Mouse (Mus musculus) CH12.LX (cell line): ENCODE data around the gene Uri1.

ENCODE experiments used
- CHD1 ChIP-seq: IDR thresholded peaks from 2 replicates; pipeline ENCODE4 v1.6.1; 2012; ENCODE audit warnings: low read depth, low read length, improper control_type of control experiment, inconsistent platforms
- CTCF ChIP-seq, 2 experiments: IDR thresholded peaks in 1 of 2; conservative IDR thresholded peaks in 1 of 2; 2 replicates each; pipeline ENCODE4 v1.5.1; 2011 to 2012; ENCODE audit warnings: low read depth in 2 of 2, low read length in 2 of 2, improper control_type of control experiment in 1 of 2, inconsistent platforms in 1 of 2, mild to moderate bottlenecking in 1 of 2, moderate library complexity in 1 of 2
- EP300 ChIP-seq: IDR thresholded peaks from 2 replicates; pipeline ENCODE4 v1.6.1; 2011; ENCODE audit warnings: low read length, improper control_type of control experiment
- GABPA ChIP-seq: IDR thresholded peaks from 2 replicates; pipeline ENCODE4 v1.6.1; 2012; ENCODE audit warnings: low read depth, low read length, improper control_type of control experiment, inconsistent platforms; ENCODE audit not compliant: insufficient replicate concordance
- JUND ChIP-seq: conservative IDR thresholded peaks from 2 replicates; pipeline ENCODE4 v1.6.1; 2011; ENCODE audit warnings: low read depth, low read length, improper control_type of control experiment
- MAFK ChIP-seq: IDR thresholded peaks from 2 replicates; pipeline ENCODE4 v1.6.1; 2011; ENCODE audit warnings: low read length, improper control_type of control experiment; ENCODE audit not compliant: insufficient replicate concordance
- MAZ ChIP-seq: IDR thresholded peaks from 2 replicates; pipeline ENCODE4 v1.6.1; 2012; ENCODE audit warnings: low read depth, mild to moderate bottlenecking, inconsistent platforms, low read length, improper control_type of control experiment, moderate library complexity
- MXI1 ChIP-seq: IDR thresholded peaks from 2 replicates; pipeline ENCODE4 v1.6.1; 2011; ENCODE audit warnings: mild to moderate bottlenecking, low read depth, low read length, improper control_type of control experiment
- POLR2A ChIP-seq: IDR thresholded peaks from 2 replicates; pipeline ENCODE4 v1.6.1; 2011; ENCODE audit warnings: low read depth, mild to moderate bottlenecking, improper control_type of control experiment, low read length
- POLR2AphosphoS2 ChIP-seq: IDR thresholded peaks from 2 replicates; pipeline ENCODE4 v1.6.1; 2011; ENCODE audit warnings: low read depth, low read length, improper control_type of control experiment
- RAD21 ChIP-seq: IDR thresholded peaks from 2 replicates; pipeline ENCODE4 v1.6.1; 2011; ENCODE audit warnings: low read depth, mild to moderate bottlenecking, low read length, improper control_type of control experiment, moderate library complexity
- UBTF ChIP-seq: IDR thresholded peaks from 2 replicates; pipeline ENCODE4 v1.6.1; 2012; ENCODE audit warnings: low read depth, mild to moderate bottlenecking, inconsistent platforms, low read length, improper control_type of control experiment, moderate library complexity
- ZC3H11A ChIP-seq: IDR thresholded peaks from 2 replicates; pipeline ENCODE4 v1.6.1; 2012; ENCODE audit warnings: low read depth, mild to moderate bottlenecking, inconsistent platforms, low read length, improper control_type of control experiment

DNA sequence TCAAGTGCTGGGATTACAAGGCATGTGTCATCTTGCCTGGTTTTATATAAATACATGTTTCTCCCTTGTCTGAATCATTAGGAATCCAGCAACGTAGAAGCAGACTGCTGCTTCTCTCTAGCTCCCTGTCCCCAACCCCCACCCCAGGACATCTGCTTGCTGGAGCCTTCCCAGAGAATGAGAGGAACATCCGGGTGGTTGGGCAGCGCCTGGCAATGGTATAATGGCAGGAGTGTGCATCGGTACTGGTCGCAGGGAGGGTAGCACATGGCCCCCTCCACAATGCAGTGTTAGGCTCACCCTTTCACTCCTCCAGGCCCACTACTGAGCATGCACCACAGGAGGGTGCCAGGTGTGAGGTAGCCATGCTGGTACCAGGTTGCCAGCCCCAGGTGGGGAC lies 93.6 kb downstream of the Uri1 start:
- TF ChIP-seq UBTF, result no peak
- no peak for TF ChIP-seq POLR2A
- TF ChIP-seq JUND, result no peak
- no peak for TF ChIP-seq CTCF (conservative IDR thresholded peaks at IDR 0.05 in 1 of 2, IDR thresholded peaks at IDR 0.05 in 1 of 2; ENCODE audit: low read depth in 2 of 2, low read length in 2 of 2)
- no peak for TF ChIP-seq MAZ
- no peak for TF ChIP-seq RAD21
- TF ChIP-seq POLR2AphosphoS2, result no peak
- TF ChIP-seq ZC3H11A, result no peak
- no peak for TF ChIP-seq GABPA
- TF ChIP-seq CHD1, result no peak
- TF ChIP-seq MXI1, result no peak
- TF ChIP-seq MAFK, result no peak
- TF ChIP-seq EP300, result no peak
